Mouse (Mus musculus): ENCODE measurements around the gene 4933402N03Rik. TPM values are rescaled to one million over a fixed set of nuclear protein-coding genes. Genes with fewer than 3 reads are reported as not detected.

The 4933402N03Rik gene
- polyA plus RNA-seq (2016; fragmentation: Nextera tagmentation; extraction: Ambion mirVana) = not detected in 2 replicates

DNA sequence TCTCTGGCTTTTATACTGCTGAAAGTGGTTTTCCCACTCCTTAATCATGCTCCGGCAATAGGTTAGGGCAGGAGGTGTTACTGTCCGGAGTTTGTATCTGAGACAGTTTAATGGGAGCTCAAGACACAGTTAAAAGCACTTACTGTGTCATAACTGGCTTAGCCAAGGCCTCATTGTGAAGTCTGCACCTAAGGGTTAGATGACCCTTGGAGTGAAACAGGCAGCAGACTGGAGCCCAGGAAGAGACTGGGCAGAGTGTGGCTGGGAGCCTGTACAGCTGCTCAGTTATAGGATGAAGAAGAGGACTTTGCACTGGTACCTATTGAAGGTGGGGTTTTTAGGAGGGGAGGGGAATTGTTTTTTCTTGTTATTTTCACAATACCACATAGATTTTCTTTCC, at the start of gene 4933402N03Rik:
Gene 4933402N03Rik (minus strand): TSS at position 101 of the 400 bp plus-strand sequence.
- WGBS = 92% methylated on average over 2 of the region's 2 CpGs
- Histone ChIP-seq H3K36me3 (no peaks in the 10 kb centered on the region), H3K9me3 (no peaks in the 10 kb centered on the region), H3K4me3 (no peak within 1 kb of the TSS), H3K4me1 (no peaks in the 10 kb centered on the region), H3K9ac (no peak within 1 kb of the TSS), H3K4me2 (replicated peaks) (no peak within 1 kb of the TSS), H3K27me3 (no peaks in the 10 kb centered on the region), H3K27ac (no peak within 1 kb of the TSS)
- ATAC-seq (ENCODE audit: insufficient number of reproducible peaks, insufficient read depth, low FRiP score, low TSS enrichment) = no peak

DNA sequence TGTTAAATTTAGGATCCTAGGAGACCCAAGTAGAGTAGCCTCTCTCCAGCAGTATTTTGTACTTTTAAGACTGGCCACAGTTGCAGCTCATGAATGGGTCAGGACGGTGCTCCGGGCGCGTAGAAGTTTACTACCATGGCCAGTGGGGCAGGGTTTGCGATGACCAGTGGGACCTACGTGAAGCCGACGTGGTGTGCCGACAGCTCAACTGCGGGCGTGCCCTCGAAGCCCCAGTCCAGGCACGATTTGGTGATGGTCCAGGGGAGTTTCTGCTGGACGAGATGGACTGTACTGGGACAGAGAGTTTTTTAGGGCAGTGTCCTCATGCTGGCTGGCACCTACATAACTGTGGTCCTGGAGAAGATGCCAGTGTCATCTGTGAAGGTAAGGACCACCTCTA, 41.9 kb upstream of the 4933402N03Rik start:
- 95% methylated on average over 14 of the region's 14 CpGs for WGBS
- no peak for ATAC-seq (ENCODE audit: insufficient number of reproducible peaks, insufficient read depth, low FRiP score, low TSS enrichment)
- Histone ChIP-seq H3K27ac (no peak overlapping the region), H3K4me1 (no peaks in the 10 kb centered on the region), H3K4me3 (no peak overlapping the region), H3K9ac (no peak overlapping the region), H3K4me2 (replicated peaks) (no peak overlapping the region), H3K36me3 (no peaks in the 10 kb centered on the region), H3K27me3 (no peaks in the 10 kb centered on the region), H3K9me3 (no peaks in the 10 kb centered on the region)

DNA sequence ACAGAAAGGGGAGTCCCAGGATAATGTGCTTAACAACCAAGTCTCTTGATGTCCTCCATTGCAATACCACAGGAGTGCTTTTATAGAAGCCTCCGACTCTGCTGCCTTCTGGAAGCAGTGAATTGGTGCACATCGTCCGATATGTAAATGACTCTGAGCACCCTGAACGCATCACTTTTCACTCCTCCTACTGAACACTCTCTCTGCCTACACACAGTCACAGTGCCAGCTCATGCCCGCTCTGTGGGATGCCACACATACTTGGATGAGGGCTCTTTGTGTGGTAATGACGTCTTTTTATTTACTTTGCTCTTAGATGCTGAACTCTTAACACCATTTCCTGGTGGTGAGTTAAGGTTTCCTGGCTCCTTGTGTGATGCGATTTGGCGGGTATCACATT, 40.9 kb upstream of the 4933402N03Rik start:
- Histone ChIP-seq H3K4me1 (no peaks in the 10 kb centered on the region), H3K4me2 (replicated peaks) (no peak overlapping the region), H3K9me3 (no peaks in the 10 kb centered on the region), H3K9ac (no peak overlapping the region), H3K4me3 (no peak overlapping the region), H3K36me3 (no peaks in the 10 kb centered on the region), H3K27me3 (no peaks in the 10 kb centered on the region), H3K27ac (no peak overlapping the region)
- no peak for ATAC-seq (ENCODE audit: insufficient number of reproducible peaks, insufficient read depth, low FRiP score, low TSS enrichment)
- 70% methylated on average over 8 of the region's 8 CpGs for WGBS

DNA sequence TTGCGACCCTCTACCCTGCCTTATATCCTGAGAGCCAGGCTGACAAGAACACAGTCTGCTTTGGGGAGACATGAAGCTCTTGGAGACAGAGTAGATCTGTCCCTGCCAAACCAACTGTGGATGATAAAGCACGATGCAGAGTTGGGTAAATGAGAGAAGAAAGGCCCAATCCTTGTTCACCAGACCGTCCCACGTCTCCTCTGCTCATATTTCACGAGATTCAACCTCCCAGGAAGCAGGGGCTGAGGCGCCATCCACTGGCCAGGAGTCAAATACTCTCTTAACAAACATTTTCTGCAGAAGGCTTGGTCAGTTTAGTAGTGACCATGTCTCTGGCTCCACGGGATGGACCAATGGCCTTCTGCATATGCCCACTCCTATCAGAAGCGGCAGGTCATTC, 38.2 kb upstream of the 4933402N03Rik start:
- no peaks in the 10 kb centered on the region for H3K36me3 ChIP-seq
- H3K27me3 ChIP-seq = no peaks in the 10 kb centered on the region
- H3K4me2 ChIP-seq (replicated peaks) = no peak overlapping the region
- H3K9me3 ChIP-seq = no peaks in the 10 kb centered on the region
- ATAC-seq (ENCODE audit: insufficient number of reproducible peaks, insufficient read depth, low FRiP score, low TSS enrichment) = no peak
- no peak overlapping the region for H3K4me3 ChIP-seq
- H3K27ac ChIP-seq = no peak overlapping the region
- 67% methylated on average over 8 of the region's 8 CpGs for WGBS
- no peaks in the 10 kb centered on the region for H3K4me1 ChIP-seq
- no peak overlapping the region for H3K9ac ChIP-seq

DNA sequence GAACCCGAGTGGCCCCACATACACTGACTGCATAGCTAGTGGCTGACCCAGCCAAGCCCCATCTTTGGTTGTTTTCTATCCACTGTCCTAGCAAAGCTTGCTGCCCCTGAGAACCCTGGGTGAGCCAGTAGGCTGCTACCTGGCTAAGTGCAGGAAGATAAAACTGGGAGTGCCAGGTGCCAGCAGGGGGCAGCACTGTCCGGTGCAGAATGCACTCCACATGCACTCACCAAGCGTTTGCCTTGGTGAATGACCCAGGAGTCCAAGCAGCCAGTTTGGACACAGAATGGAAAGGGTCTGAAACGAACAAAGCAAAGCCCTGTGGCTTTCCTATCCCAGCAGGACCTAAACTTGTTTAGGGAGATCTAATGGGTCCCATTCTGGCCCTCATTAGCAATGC, 36.6 kb upstream of the 4933402N03Rik start:
- WGBS = 36% methylated on average over 4 of the region's 4 CpGs
- Histone ChIP-seq H3K4me3 (no peak overlapping the region), H3K4me1 (no peaks in the 10 kb centered on the region), H3K4me2 (replicated peaks) (no peak overlapping the region), H3K36me3 (no peaks in the 10 kb centered on the region), H3K27me3 (no peaks in the 10 kb centered on the region), H3K9me3 (no peaks in the 10 kb centered on the region), H3K9ac (no peak overlapping the region), H3K27ac (no peak overlapping the region)
- no peak for ATAC-seq (ENCODE audit: insufficient number of reproducible peaks, insufficient read depth, low FRiP score, low TSS enrichment)

DNA sequence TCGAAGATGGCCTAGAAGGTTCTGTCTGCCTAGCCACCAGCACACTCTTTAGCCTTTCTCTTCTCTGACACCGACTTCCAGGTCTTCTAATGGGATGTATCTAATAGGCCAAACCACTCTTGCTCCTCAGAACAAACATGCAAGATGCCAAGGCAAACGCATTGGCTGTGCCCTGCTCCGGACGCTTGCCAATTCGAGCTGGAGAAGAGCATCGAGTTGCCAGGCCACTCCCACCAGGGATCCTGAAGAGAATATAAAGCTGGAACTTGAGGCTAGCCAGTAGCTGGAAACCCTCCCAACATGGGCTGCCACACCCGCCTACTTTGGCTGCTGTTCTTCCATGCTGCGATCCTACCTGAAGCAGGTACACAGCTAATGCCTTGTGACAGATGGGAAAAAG, 28.0 kb upstream of the 4933402N03Rik start, which contains the start of gene 5430419D17Rik:
Gene 5430419D17Rik (plus strand): TSS at position 282 of the 400 bp plus-strand sequence.
- 81% methylated on average over 9 of the region's 9 CpGs for WGBS
- H3K4me2 ChIP-seq (replicated peaks) = no peak within 1 kb of the TSS
- no peak within 1 kb of the TSS for H3K4me3 ChIP-seq
- H3K9ac ChIP-seq = no peak within 1 kb of the TSS
- no peaks in the 10 kb centered on the region for H3K9me3 ChIP-seq
- H3K4me1 ChIP-seq = no peaks in the 10 kb centered on the region
- no peaks in the 10 kb centered on the region for H3K27me3 ChIP-seq
- no peak for ATAC-seq (ENCODE audit: insufficient number of reproducible peaks, insufficient read depth, low FRiP score, low TSS enrichment)
- no peaks in the 10 kb centered on the region for H3K36me3 ChIP-seq
- no peak within 1 kb of the TSS for H3K27ac ChIP-seq

DNA sequence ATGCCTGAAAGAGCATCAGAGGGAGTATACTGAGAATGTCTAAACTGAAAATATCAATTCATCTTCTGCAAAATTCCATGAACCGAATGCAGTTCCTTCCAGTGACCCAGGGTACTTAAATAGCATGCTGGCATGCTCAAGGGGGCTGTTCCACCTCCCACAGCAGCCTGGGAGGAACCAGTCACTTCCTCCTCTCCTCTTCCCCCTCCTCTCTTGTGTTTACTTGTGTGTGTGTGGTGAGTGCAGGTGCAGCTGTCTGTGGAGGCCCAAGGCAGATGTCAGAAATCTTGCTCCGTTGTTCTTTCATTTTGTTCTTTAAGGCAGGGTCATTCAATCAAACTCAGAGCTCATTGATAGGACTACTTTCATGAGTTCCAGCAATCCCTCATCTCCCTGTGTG, 23.0 kb upstream of the 4933402N03Rik start:
- ATAC-seq (ENCODE audit: insufficient number of reproducible peaks, insufficient read depth, low FRiP score, low TSS enrichment) = no peak
- no peak overlapping the region for H3K4me2 ChIP-seq (replicated peaks)
- H3K27ac ChIP-seq = no peak overlapping the region
- H3K4me3 ChIP-seq = no peak overlapping the region
- 47% methylated on average over 2 of the region's 2 CpGs for WGBS
- no peak overlapping the region for H3K9ac ChIP-seq
- no peaks in the 10 kb centered on the region for H3K36me3 ChIP-seq
- no peaks in the 10 kb centered on the region for H3K27me3 ChIP-seq
- H3K4me1 ChIP-seq = no peaks in the 10 kb centered on the region
- H3K9me3 ChIP-seq = no peaks in the 10 kb centered on the region

DNA sequence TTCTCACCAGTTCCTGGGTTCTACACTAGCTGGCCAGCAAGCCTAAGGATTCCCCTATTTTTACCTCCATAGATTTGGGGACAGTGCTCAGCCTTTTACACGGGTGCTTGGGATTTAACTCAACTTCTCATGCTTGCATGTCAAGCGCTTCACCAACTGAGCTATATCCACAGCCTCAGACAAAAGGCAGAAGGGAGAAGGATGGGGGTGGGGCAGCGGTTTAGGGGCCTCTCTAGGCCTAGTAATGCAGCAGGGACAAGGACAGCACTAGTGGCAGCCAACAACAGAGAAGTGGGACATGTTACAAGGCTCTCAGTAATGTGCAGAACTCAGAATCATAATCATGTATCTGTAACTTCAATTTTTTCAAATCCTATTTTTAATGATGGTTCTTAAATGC, 21.7 kb upstream of the 4933402N03Rik start:
- no peak overlapping the region for H3K4me2 ChIP-seq (replicated peaks)
- H3K9ac ChIP-seq = no peak overlapping the region
- WGBS = 79% methylated on average over 3 of the region's 3 CpGs
- no peak for ATAC-seq (ENCODE audit: insufficient number of reproducible peaks, insufficient read depth, low FRiP score, low TSS enrichment)
- no peaks in the 10 kb centered on the region for H3K27me3 ChIP-seq
- H3K4me1 ChIP-seq = no peaks in the 10 kb centered on the region
- H3K36me3 ChIP-seq = no peaks in the 10 kb centered on the region
- H3K4me3 ChIP-seq = no peak overlapping the region
- H3K9me3 ChIP-seq = no peaks in the 10 kb centered on the region
- no peak overlapping the region for H3K27ac ChIP-seq

DNA sequence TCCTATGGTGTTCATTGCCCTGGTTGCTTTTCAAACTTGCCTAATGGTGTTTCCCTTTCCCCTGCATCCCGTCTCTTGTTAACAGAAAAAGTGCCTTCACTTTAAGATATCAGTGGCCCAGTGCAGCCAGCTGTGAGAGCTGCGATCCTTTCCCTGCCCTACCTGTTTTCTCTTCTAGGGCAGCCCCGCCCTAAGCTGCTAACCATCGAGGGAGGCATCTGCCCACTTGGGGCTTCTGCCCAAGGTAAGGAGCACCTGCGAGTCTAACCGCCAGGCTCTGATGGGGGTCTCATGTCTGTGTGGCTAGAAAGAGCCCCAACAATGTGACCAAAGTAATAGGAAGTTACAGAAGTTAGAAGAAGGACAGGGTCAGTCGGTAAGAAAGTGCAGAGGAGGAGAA, 16.1 kb upstream of the 4933402N03Rik start:
- Histone ChIP-seq H3K4me2 (replicated peaks) (no peak overlapping the region), H3K4me1 (no peaks in the 10 kb centered on the region), H3K27me3 (no peaks in the 10 kb centered on the region), H3K9ac (no peak overlapping the region), H3K4me3 (no peak overlapping the region), H3K27ac (no peak overlapping the region), H3K36me3 (no peaks in the 10 kb centered on the region), H3K9me3 (no peaks in the 10 kb centered on the region)
- ATAC-seq (ENCODE audit: insufficient number of reproducible peaks, insufficient read depth, low FRiP score, low TSS enrichment) = no peak
- 68% methylated on average over 7 of the region's 7 CpGs for WGBS

DNA sequence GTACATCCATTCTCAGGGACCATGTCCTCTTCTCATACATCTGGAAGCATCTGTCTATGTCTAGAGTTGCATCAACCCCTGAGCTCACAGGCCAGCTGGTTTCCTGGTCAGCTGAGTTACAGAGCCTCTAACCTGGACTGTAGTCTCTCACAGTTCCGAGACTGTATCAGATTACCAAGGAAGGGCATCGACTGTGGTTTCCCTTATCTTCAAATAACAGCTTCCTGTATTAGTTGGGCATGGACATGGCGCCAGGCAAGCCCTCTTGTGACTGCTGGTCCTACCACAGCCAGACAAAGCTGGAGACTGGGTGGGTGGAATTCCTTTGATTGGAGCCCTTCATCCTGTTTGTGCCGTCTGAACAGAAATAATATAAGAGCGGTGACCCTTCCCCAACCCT, 6.9 kb upstream of the 4933402N03Rik start:
- WGBS = 68% methylated on average over 5 of the region's 5 CpGs
- H3K4me2 ChIP-seq (replicated peaks) = no peak overlapping the region
- H3K4me1 ChIP-seq = no peaks in the 10 kb centered on the region
- no peaks in the 10 kb centered on the region for H3K36me3 ChIP-seq
- H3K27ac ChIP-seq = no peak overlapping the region
- no peak overlapping the region for H3K4me3 ChIP-seq
- ATAC-seq (ENCODE audit: insufficient number of reproducible peaks, insufficient read depth, low FRiP score, low TSS enrichment) = no peak
- H3K27me3 ChIP-seq = no peaks in the 10 kb centered on the region
- H3K9ac ChIP-seq = no peak overlapping the region
- no peaks in the 10 kb centered on the region for H3K9me3 ChIP-seq

DNA sequence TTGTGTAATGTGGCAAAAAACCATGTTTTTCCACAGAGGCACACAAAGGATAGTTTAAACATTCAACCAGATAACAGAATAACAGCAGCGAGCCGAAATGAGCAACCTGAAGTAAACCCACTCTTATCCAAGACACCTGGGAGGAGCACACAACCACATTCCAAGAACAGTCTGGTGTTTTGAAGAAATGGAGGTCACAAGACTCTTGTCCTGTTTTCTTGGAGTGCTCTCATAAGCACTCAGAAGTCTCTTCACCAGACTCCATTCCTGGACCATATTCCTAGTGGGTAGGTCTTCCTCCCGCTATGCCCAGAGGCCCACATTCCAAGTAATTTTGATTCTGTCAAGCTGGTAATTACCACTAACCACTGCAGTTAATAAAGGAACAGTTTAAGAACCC, 4.1 kb upstream of the 4933402N03Rik start:
- no peak overlapping the region for H3K4me2 ChIP-seq (replicated peaks)
- WGBS = 73% methylated on average over 3 of the region's 3 CpGs
- no peaks in the 10 kb centered on the region for H3K4me1 ChIP-seq
- ATAC-seq (ENCODE audit: insufficient number of reproducible peaks, insufficient read depth, low FRiP score, low TSS enrichment) = no peak
- H3K9ac ChIP-seq = no peak overlapping the region
- no peaks in the 10 kb centered on the region for H3K27me3 ChIP-seq
- H3K4me3 ChIP-seq = no peak overlapping the region
- no peaks in the 10 kb centered on the region for H3K36me3 ChIP-seq
- no peak overlapping the region for H3K27ac ChIP-seq
- no peaks in the 10 kb centered on the region for H3K9me3 ChIP-seq

DNA sequence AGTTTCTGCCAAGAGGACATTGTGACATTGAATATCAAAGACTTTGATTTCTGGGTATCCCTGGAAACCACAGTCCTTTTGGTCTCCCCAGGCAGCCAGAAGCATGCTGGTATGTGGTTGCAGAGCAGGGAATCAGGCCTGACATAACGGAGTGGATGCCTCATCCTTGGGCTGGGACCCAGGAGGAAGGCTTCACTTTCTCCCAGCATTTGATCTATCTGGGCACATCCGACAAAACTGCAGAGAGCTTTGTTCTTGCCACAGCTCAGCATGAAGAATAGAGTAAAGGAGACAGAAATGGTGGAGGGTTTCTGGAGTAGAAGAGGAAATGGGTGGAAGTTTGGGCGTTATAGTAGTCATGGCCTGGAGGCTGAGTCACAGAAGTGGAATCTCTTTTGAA, 12.9 kb downstream of the 4933402N03Rik start:
- H3K9me3 ChIP-seq = no peaks in the 10 kb centered on the region
- H3K27me3 ChIP-seq = no peaks in the 10 kb centered on the region
- H3K27ac ChIP-seq = no peak overlapping the region
- WGBS = 71% methylated on average over 3 of the region's 3 CpGs
- no peak overlapping the region for H3K4me3 ChIP-seq
- no peaks in the 10 kb centered on the region for H3K4me1 ChIP-seq
- no peak for ATAC-seq (ENCODE audit: insufficient number of reproducible peaks, insufficient read depth, low FRiP score, low TSS enrichment)
- H3K36me3 ChIP-seq = no peaks in the 10 kb centered on the region
- H3K4me2 ChIP-seq (replicated peaks) = no peak overlapping the region
- no peak overlapping the region for H3K9ac ChIP-seq

DNA sequence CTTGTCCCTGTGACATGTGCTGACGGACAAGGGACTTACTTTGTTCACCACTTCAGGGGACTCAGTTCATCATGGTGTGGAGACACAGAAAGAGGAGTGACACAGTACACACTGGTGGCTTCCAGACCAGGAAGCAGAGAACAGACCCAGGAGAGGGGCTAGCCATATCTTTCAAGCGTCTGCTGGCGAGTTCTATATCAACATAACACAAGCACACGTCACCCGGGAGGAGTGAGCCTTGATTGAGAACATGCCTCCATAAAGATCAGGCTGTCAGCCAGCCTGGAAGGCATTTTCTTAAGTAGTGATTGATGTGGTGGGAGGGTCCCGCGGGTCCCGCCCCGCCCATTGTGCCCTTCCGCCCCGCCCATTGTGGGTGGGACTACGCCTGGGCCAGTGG, 16.1 kb downstream of the 4933402N03Rik start:
- no peaks in the 10 kb centered on the region for H3K4me1 ChIP-seq
- no peak overlapping the region for H3K4me3 ChIP-seq
- H3K9me3 ChIP-seq = no peaks in the 10 kb centered on the region
- no peaks in the 10 kb centered on the region for H3K27me3 ChIP-seq
- H3K4me2 ChIP-seq (replicated peaks) = no peak overlapping the region
- no peak overlapping the region for H3K9ac ChIP-seq
- ATAC-seq (ENCODE audit: insufficient number of reproducible peaks, insufficient read depth, low FRiP score, low TSS enrichment) = no peak
- H3K27ac ChIP-seq = no peak overlapping the region
- H3K36me3 ChIP-seq = no peaks in the 10 kb centered on the region
- 68% methylated on average over 12 of the region's 12 CpGs for WGBS

All from embryonic facial prominence, embryonic 12.5 days (tissue).